24 mouse cellular contexts compared by ENCODE assay signal in the genomic region with DNA sequence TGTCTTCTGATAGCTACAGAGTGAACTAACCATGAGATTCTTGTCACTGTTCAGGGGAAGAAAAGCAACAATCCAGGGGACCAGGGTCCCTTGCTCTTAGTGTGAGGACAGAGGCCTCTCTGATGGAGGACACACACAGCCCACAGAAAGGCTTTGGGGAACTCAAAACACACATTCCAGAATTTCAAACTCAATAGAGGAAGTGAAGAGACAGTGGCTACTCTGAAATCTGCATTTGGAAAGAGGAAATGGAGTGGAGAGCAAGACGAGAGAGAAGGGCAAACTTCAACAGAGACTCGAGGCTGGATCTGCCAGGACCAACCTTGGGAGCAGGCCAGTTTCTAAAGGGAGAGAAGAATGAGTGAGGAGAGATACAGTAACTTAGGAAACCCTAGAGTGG.
DNase-seq lines count a peak whose midpoint lies in the region; ATAC-seq and TF ChIP-seq lines count a peak whose summit lies in the region.
"Had no signal": no experiment of that assay in that cellular context is flagged by ENCODE, and none has a peak within 500 bp of the region (broad histone marks: within the 10 kb centered on the region; RNA-seq: fewer than 3 reads in every experiment).

No protein-coding gene starts in this region.

- no peak overlapping the region for H3K4me3 ChIP-seq in gastrocnemius, adult 2 months
- no peak overlapping the region for H3K4me3 ChIP-seq in liver, embryonic 12.5 days
- no peak overlapping the region for H3K4me3 ChIP-seq in liver, embryonic 11.5 days (ENCODE audit: low read depth, low read length)
- no peak overlapping the region for H3K4me3 ChIP-seq in brown adipose tissue, adult 24 weeks (ENCODE audit: insufficient read depth, low read depth, low read length)
- H3K4me3 ChIP-seq: embryonic facial prominence, embryonic 15.5 days; forebrain, embryonic 15.5 days; hindbrain, embryonic 15.5 days; limb, embryonic 15.5 days; lung, embryonic 15.5 days; midbrain, embryonic 13.5 days; neural tube, embryonic 12.5 days had no signal

- intact Hi-C loops in gastrocnemius, adult 2 months (cut with DNase I) = no loop called here

- no peak for ATAC-seq in liver, embryonic 12.5 days
- ATAC-seq in liver, embryonic 11.5 days (replicated peaks; ENCODE audit: low FRiP score) = no peak
- ATAC-seq in megakaryocyte, adult 5-6 weeks (ENCODE audit: poor library complexity, severe bottlenecking) = peak; percentile 66
- ATAC-seq: forebrain, embryonic 15.5 days; midbrain, embryonic 13.5 days; Patski had no signal

- DNase-seq in gastrocnemius, adult 2 months = no peak
- no peak for DNase-seq in gastrocnemius, postnatal 25 days
- DNase-seq in liver, embryonic 11.5 days (ENCODE audit: low spot score) = no peak
- DNase-seq in thymus, postnatal 4 days = no peak
- no peak for DNase-seq in urinary bladder, postnatal 10 days (ENCODE audit: low spot score)
- DNase-seq: cerebellum, adult 8-10 months; kidney, adult 2 months; kidney, postnatal 14 days; left cerebral cortex, postnatal 4 days; right cerebral cortex, postnatal 14 days; spleen, adult 18-20 months had no signal

- 0 out of 2 replicates have a peak, but pooled peaks cover 7% of the 10 kb centered on the region for H3K27me3 ChIP-seq in liver, embryonic 12.5 days (replicated peaks)
- H3K27me3 ChIP-seq in liver, embryonic 11.5 days (replicated peaks; ENCODE audit: control insufficient read depth, insufficient read depth, low read length) = no peaks in the 10 kb centered on the region; the same call in 1 of the 2 replicates
- H3K27me3 ChIP-seq: embryonic facial prominence, embryonic 15.5 days; forebrain, embryonic 15.5 days; hindbrain, embryonic 15.5 days; limb, embryonic 15.5 days; lung, embryonic 15.5 days; neural tube, embryonic 12.5 days had no signal

- 13% methylated on average over 2 of the region's 2 CpGs for WGBS in liver, embryonic 12.5 days (ENCODE audit: insufficient replicate concordance)
- 32% methylated on average over 2 of the region's 2 CpGs for WGBS in liver, embryonic 11.5 days

- H3K4me2 ChIP-seq in liver, embryonic 12.5 days = no peak overlapping the region
- H3K4me2 ChIP-seq in liver, embryonic 11.5 days = no peak overlapping the region
- H3K4me2 ChIP-seq: embryonic facial prominence, embryonic 15.5 days; forebrain, embryonic 15.5 days; heart, embryonic 11.5 days; hindbrain, embryonic 15.5 days; limb, embryonic 15.5 days; lung, embryonic 15.5 days; midbrain, embryonic 13.5 days; neural tube, embryonic 12.5 days had no signal

- no peak for TF ChIP-seq CTCF in gastrocnemius, adult 2 months (IDR thresholded peaks at IDR 0.05)

- no peaks in the 10 kb centered on the region for H3K36me3 ChIP-seq in liver, embryonic 12.5 days
- no peaks in the 10 kb centered on the region for H3K36me3 ChIP-seq in liver, embryonic 11.5 days (ENCODE audit: control insufficient read depth, insufficient read depth, low read length)
- H3K36me3 ChIP-seq: embryonic facial prominence, embryonic 15.5 days; forebrain, embryonic 15.5 days; hindbrain, embryonic 15.5 days; limb, embryonic 15.5 days; lung, embryonic 15.5 days; midbrain, embryonic 13.5 days; neural tube, embryonic 12.5 days had no signal

- peak overlapping the region; percentile 2; the same call in 1 of the 2 replicates for H3K27ac ChIP-seq in gastrocnemius, adult 2 months
- peak overlapping the region; percentile 18; the same call in 1 of the 2 replicates for H3K27ac ChIP-seq in liver, embryonic 12.5 days
- H3K27ac ChIP-seq in liver, embryonic 11.5 days (ENCODE audit: low read depth, low read length) = no peak overlapping the region
- H3K27ac ChIP-seq in brown adipose tissue, adult 24 weeks (replicated peaks; ENCODE audit: low read depth, low read length) = peak overlapping the region; percentile 50
- H3K27ac ChIP-seq: embryonic facial prominence, embryonic 15.5 days; forebrain, embryonic 15.5 days; hindbrain, embryonic 15.5 days; limb, embryonic 15.5 days; lung, embryonic 15.5 days; midbrain, embryonic 13.5 days; neural tube, embryonic 12.5 days had no signal

- peaks cover 9% of the 10 kb centered on the region; the same call in 1 of the 2 replicates for H3K4me1 ChIP-seq in liver, embryonic 12.5 days
- no peaks in the 10 kb centered on the region for H3K4me1 ChIP-seq in liver, embryonic 11.5 days (replicated peaks; ENCODE audit: control insufficient read depth, insufficient read depth, low read length)
- no peaks in the 10 kb centered on the region for H3K4me1 ChIP-seq in brown adipose tissue, adult 24 weeks (ENCODE audit: control insufficient read depth, insufficient read depth, insufficient read length, low read length)
- H3K4me1 ChIP-seq: lung, embryonic 15.5 days; midbrain, embryonic 13.5 days had no signal

- H3K9me3 ChIP-seq in liver, embryonic 12.5 days (replicated peaks) = no peaks in the 10 kb centered on the region
- H3K9me3 ChIP-seq in liver, embryonic 11.5 days (ENCODE audit: control insufficient read depth, low read length) = no peaks in the 10 kb centered on the region
- H3K9me3 ChIP-seq: embryonic facial prominence, embryonic 15.5 days; forebrain, embryonic 15.5 days; hindbrain, embryonic 15.5 days; limb, embryonic 15.5 days; lung, embryonic 15.5 days; megakaryocyte, embryonic 14.5 days; midbrain, embryonic 13.5 days; neural tube, embryonic 12.5 days had no signal

- H3K9ac ChIP-seq in liver, embryonic 12.5 days = no peak overlapping the region
- H3K9ac ChIP-seq in liver, embryonic 11.5 days (ENCODE audit: low read depth, low read length) = no peak overlapping the region
- H3K9ac ChIP-seq: embryonic facial prominence, embryonic 15.5 days; forebrain, embryonic 15.5 days; hindbrain, embryonic 15.5 days; limb, embryonic 15.5 days; lung, embryonic 15.5 days; midbrain, embryonic 13.5 days; neural tube, embryonic 12.5 days had no signal
